13 mouse cellular contexts compared by ENCODE assay signal in genomic region chr17:29293807-29294605, GRCm38 (mm10). TPM values are rescaled to one million over a fixed set of nuclear protein-coding genes. Genes with fewer than 3 reads are reported as not detected.
DNase-seq lines count a peak whose midpoint lies in the region; ATAC-seq and TF ChIP-seq lines count a peak whose summit lies in the region.
"Had no signal": no experiment of that assay in that cellular context is flagged by ENCODE, and none has a peak within 500 bp of the region (broad histone marks: within the 10 kb centered on the region; RNA-seq: fewer than 3 reads in every experiment).

No protein-coding gene starts in this region.

- H3K4me1 ChIP-seq in midbrain, embryonic 10.5 days = peaks cover 3% of the 10 kb centered on the region; the same call in 1 of the 2 replicates
- H3K4me1 ChIP-seq in midbrain, embryonic 11.5 days (ENCODE audit: control insufficient read depth, insufficient read depth, low read length) = no peaks in the 10 kb centered on the region
- H3K4me1 ChIP-seq in kidney, embryonic 16.5 days (ENCODE audit: insufficient read depth, low read length) = peaks cover 35% of the 10 kb centered on the region
- H3K4me1 ChIP-seq in small intestine, adult 2 months (ENCODE audit: control insufficient read depth, insufficient read depth, insufficient read length, low read length) = peaks cover 14% of the 10 kb centered on the region; the same call in 1 of the 2 replicates
- H3K4me1 ChIP-seq: heart, embryonic 15.5 days had no signal

- H3K36me3 ChIP-seq in midbrain, embryonic 10.5 days = peaks cover 56% of the 10 kb centered on the region
- peaks cover 5% of the 10 kb centered on the region; the same call in 1 of the 2 replicates for H3K36me3 ChIP-seq in midbrain, embryonic 11.5 days (ENCODE audit: control insufficient read depth, insufficient read depth, low read length)
- peaks cover 2% of the 10 kb centered on the region; the same call in 1 of the 2 replicates for H3K36me3 ChIP-seq in kidney, embryonic 16.5 days (ENCODE audit: insufficient read depth, low read length)
- H3K36me3 ChIP-seq in small intestine, adult 2 months (ENCODE audit: control insufficient read depth, insufficient read depth, low read length) = peaks cover 31% of the 10 kb centered on the region

- no peaks in the 10 kb centered on the region for H3K9me3 ChIP-seq in midbrain, embryonic 10.5 days (replicated peaks)
- H3K9me3 ChIP-seq in midbrain, embryonic 11.5 days (ENCODE audit: control insufficient read depth, low read length) = no peaks in the 10 kb centered on the region
- H3K9me3 ChIP-seq in kidney, embryonic 16.5 days (ENCODE audit: low read length) = no peaks in the 10 kb centered on the region
- H3K9me3 ChIP-seq: embryonic facial prominence, embryonic 13.5 days; heart, embryonic 15.5 days had no signal

- no peak for ATAC-seq in midbrain, embryonic 11.5 days (ENCODE audit: low FRiP score)
- ATAC-seq in kidney, embryonic 16.5 days (ENCODE audit: low FRiP score, low TSS enrichment) = peak; percentile 46; the same call in 1 of the 2 replicates
- no peak for ATAC-seq in activated CD4-positive, CD25-positive, alpha-beta regulatory T cell, adult 4 months
- ATAC-seq: forebrain, embryonic 16.5 days had no signal

- TF ChIP-seq POLR2A in small intestine, adult 2 months (IDR thresholded peaks at IDR 0.05; ENCODE audit: low read depth, low read length) = no peak

- no peak overlapping the region for H3K4me2 ChIP-seq in midbrain, embryonic 11.5 days
- H3K4me2 ChIP-seq in kidney, embryonic 16.5 days (replicated peaks; ENCODE audit: low read depth, low read length) = no peak overlapping the region
- H3K4me2 ChIP-seq: embryonic facial prominence, embryonic 13.5 days; heart, embryonic 15.5 days had no signal

- H3K9ac ChIP-seq in midbrain, embryonic 11.5 days (ENCODE audit: low read length) = no peak overlapping the region
- H3K9ac ChIP-seq in kidney, embryonic 16.5 days (replicated peaks; ENCODE audit: low read length) = no peak overlapping the region
- H3K9ac ChIP-seq: embryonic facial prominence, embryonic 13.5 days; heart, embryonic 15.5 days had no signal

- 0 out of 2 replicates have a peak overlapping the region, but pooled peaks have one; percentile 6 for H3K27ac ChIP-seq in midbrain, embryonic 10.5 days (replicated peaks)
- no peak overlapping the region for H3K27ac ChIP-seq in midbrain, embryonic 11.5 days (ENCODE audit: low read depth, low read length)
- H3K27ac ChIP-seq in kidney, embryonic 16.5 days (ENCODE audit: low read length) = peak overlapping the region; percentile 45; the same call in 1 of the 2 replicates
- H3K27ac ChIP-seq in small intestine, adult 2 months (ENCODE audit: insufficient read depth, low read depth, low read length) = peak overlapping the region; percentile 68
- H3K27ac ChIP-seq: embryonic facial prominence, embryonic 13.5 days; heart, embryonic 15.5 days had no signal

- DNase-seq in heart, adult 18-20 months = peak; percentile 47 to 66
- DNase-seq in heart, adult 8-10 months (ENCODE audit: low spot score) = no peak
- DNase-seq in midbrain, embryonic 10.5 days (ENCODE audit: low spot score) = no peak
- no peak for DNase-seq in midbrain, embryonic 11.5 days (ENCODE audit: low spot score, missing footprints)
- DNase-seq in embryo, embryonic 10 days (ENCODE audit: low spot score) = no peak
- DNase-seq: adrenal gland, postnatal 10 days; thymus, postnatal 14 days had no signal

- 83% methylated on average over 9 of the region's 9 CpGs for WGBS in midbrain, embryonic 10.5 days
- WGBS in midbrain, embryonic 11.5 days = 84% methylated on average over 9 of the region's 9 CpGs
- WGBS in kidney, embryonic 16.5 days = 70% methylated on average over 9 of the region's 9 CpGs
- WGBS in small intestine, adult 2 months = 29% methylated on average over 9 of the region's 9 CpGs

- no peak for TF ChIP-seq CTCF in small intestine, adult 2 months (IDR thresholded peaks at IDR 0.05; ENCODE audit: extremely low read depth, insufficient read length, insufficient replicate concordance, low read depth, low read length)

- no peak overlapping the region for H3K4me3 ChIP-seq in midbrain, embryonic 10.5 days
- no peak overlapping the region for H3K4me3 ChIP-seq in midbrain, embryonic 11.5 days (ENCODE audit: low read depth, low read length)
- H3K4me3 ChIP-seq in kidney, embryonic 16.5 days (ENCODE audit: low read length) = no peak overlapping the region
- H3K4me3 ChIP-seq in small intestine, adult 2 months (ENCODE audit: low read depth, low read length) = peak overlapping the region; percentile 9; the same call in 1 of the 2 replicates
- H3K4me3 ChIP-seq: embryonic facial prominence, embryonic 13.5 days; heart, embryonic 15.5 days had no signal

- H3K27me3 ChIP-seq in midbrain, embryonic 10.5 days (ENCODE audit: low read depth, poor library complexity, severe bottlenecking) = no peaks in the 10 kb centered on the region
- H3K27me3 ChIP-seq in midbrain, embryonic 11.5 days (ENCODE audit: control insufficient read depth, insufficient read depth, low read length) = no peaks in the 10 kb centered on the region
- H3K27me3 ChIP-seq in kidney, embryonic 16.5 days (ENCODE audit: insufficient read depth, low read length) = no peaks in the 10 kb centered on the region
- H3K27me3 ChIP-seq in small intestine, adult 2 months (ENCODE audit: control insufficient read depth, insufficient read depth, low read length) = no peaks in the 10 kb centered on the region
- H3K27me3 ChIP-seq: embryonic facial prominence, embryonic 13.5 days; heart, embryonic 15.5 days had no signal

RNA-seq across cellular contexts. Expression of gene Pi16, which starts 23.5 kb away (rescaled TPM):
- 10 to 100 TPM; 22.7 to 29.1 TPM for total RNA-seq in heart, adult 18-20 months (2021)
- total RNA-seq in heart, adult 8-10 months (2022) = 10 to 100 TPM; 17.9 to 22.9 (median 21.4) TPM
- 0.75 and 0.82 TPM in 2 replicates for polyA plus RNA-seq in midbrain, embryonic 10.5 days (2016; fragmentation: Nextera tagmentation; extraction: Ambion mirVana)
- polyA plus RNA-seq in midbrain, embryonic 11.5 days (2014; fragmentation: Nextera tagmentation; extraction: Ambion mirVana) = 0.56 and 0.57 TPM in 2 replicates
- 2.4 and 3.1 TPM in 2 replicates for polyA plus RNA-seq in kidney, embryonic 16.5 days (2015; fragmentation: Nextera tagmentation; extraction: Ambion mirVana)
- 1.6 and 4.7 TPM in 2 replicates for polyA plus RNA-seq in small intestine, adult 2 months (2012; rRNA removed)
- polyA plus RNA-seq in activated CD4-positive, CD25-positive, alpha-beta regulatory T cell, adult 4 months (2017; shearing (Covaris generic)) = under 1 TPM; 0.38 to 0.49 TPM

RNA-seq across cellular contexts. Expression of gene BC004004, which starts 25.4 kb away (rescaled TPM):
- total RNA-seq in heart, adult 18-20 months (2021) = 100 to 1,000 TPM; 297 to 354 TPM
- total RNA-seq in heart, adult 8-10 months (2022) = 100 to 1,000 TPM; 294 to 476 (median 372) TPM
- 62.8 and 67.9 TPM in 2 replicates for polyA plus RNA-seq in midbrain, embryonic 10.5 days (2016; fragmentation: Nextera tagmentation; extraction: Ambion mirVana)
- 68.4 and 74.6 TPM in 2 replicates for polyA plus RNA-seq in midbrain, embryonic 11.5 days (2014; fragmentation: Nextera tagmentation; extraction: Ambion mirVana)
- 85.6 TPM in 2 replicates for polyA plus RNA-seq in kidney, embryonic 16.5 days (2015; fragmentation: Nextera tagmentation; extraction: Ambion mirVana)
- polyA plus RNA-seq in small intestine, adult 2 months (2012; rRNA removed) = 22.9 and 48.7 TPM in 2 replicates
- 100 to 1,000 TPM; 125 to 132 TPM for polyA plus RNA-seq in activated CD4-positive, CD25-positive, alpha-beta regulatory T cell, adult 4 months (2017; shearing (Covaris generic))

RNA-seq across cellular contexts. Expression of gene Ppil1, which starts 30.0 kb away (rescaled TPM):
- 10 to 100 TPM; 34.9 to 36.5 TPM for total RNA-seq in heart, adult 18-20 months (2021)
- 10 to 100 TPM; 36.5 to 43.8 (median 37.3) TPM for total RNA-seq in heart, adult 8-10 months (2022)
- 205 and 232 TPM in 2 replicates for polyA plus RNA-seq in midbrain, embryonic 10.5 days (2016; fragmentation: Nextera tagmentation; extraction: Ambion mirVana)
- 163 and 170 TPM in 2 replicates for polyA plus RNA-seq in midbrain, embryonic 11.5 days (2014; fragmentation: Nextera tagmentation; extraction: Ambion mirVana)
- 167 and 186 TPM in 2 replicates for polyA plus RNA-seq in kidney, embryonic 16.5 days (2015; fragmentation: Nextera tagmentation; extraction: Ambion mirVana)
- polyA plus RNA-seq in small intestine, adult 2 months (2012; rRNA removed) = 16.3 and 26.0 TPM in 2 replicates
- 10 to 100 TPM; 53.8 to 82.0 TPM for polyA plus RNA-seq in activated CD4-positive, CD25-positive, alpha-beta regulatory T cell, adult 4 months (2017; shearing (Covaris generic))

RNA-seq across cellular contexts. Expression of gene Mtch1, which starts 53.7 kb away (rescaled TPM):
- total RNA-seq in heart, adult 18-20 months (2021) = 100 to 1,000 TPM; 193 to 203 TPM
- 100 to 1,000 TPM; 196 to 220 (median 210) TPM for total RNA-seq in heart, adult 8-10 months (2022)
- polyA plus RNA-seq in midbrain, embryonic 10.5 days (2016; fragmentation: Nextera tagmentation; extraction: Ambion mirVana) = 277 and 318 TPM in 2 replicates
- polyA plus RNA-seq in midbrain, embryonic 11.5 days (2014; fragmentation: Nextera tagmentation; extraction: Ambion mirVana) = 348 and 375 TPM in 2 replicates
- 189 and 316 TPM in 2 replicates for polyA plus RNA-seq in kidney, embryonic 16.5 days (2015; fragmentation: Nextera tagmentation; extraction: Ambion mirVana)
- 153 and 260 TPM in 2 replicates for polyA plus RNA-seq in small intestine, adult 2 months (2012; rRNA removed)
- 10 to 100 TPM; 14.6 to 18.4 TPM for polyA plus RNA-seq in activated CD4-positive, CD25-positive, alpha-beta regulatory T cell, adult 4 months (2017; shearing (Covaris generic))

RNA-seq across cellular contexts. Expression of gene Cpne5, which starts 56.0 kb away (rescaled TPM):
- total RNA-seq in heart, adult 18-20 months (2021) = 1 to 10 TPM; 3.9 to 5.0 TPM
- 1 to 10 TPM; 3.2 to 9.5 (median 4.4) TPM for total RNA-seq in heart, adult 8-10 months (2022)
- 10.7 and 14.8 TPM in 2 replicates for polyA plus RNA-seq in midbrain, embryonic 10.5 days (2016; fragmentation: Nextera tagmentation; extraction: Ambion mirVana)
- 7.4 TPM in 2 replicates for polyA plus RNA-seq in midbrain, embryonic 11.5 days (2014; fragmentation: Nextera tagmentation; extraction: Ambion mirVana)
- polyA plus RNA-seq in kidney, embryonic 16.5 days (2015; fragmentation: Nextera tagmentation; extraction: Ambion mirVana) = 8.2 and 10.0 TPM in 2 replicates
- 0.71 and 2.3 TPM in 2 replicates for polyA plus RNA-seq in small intestine, adult 2 months (2012; rRNA removed)
- 1 to 10 TPM; 1.5 to 1.6 TPM for polyA plus RNA-seq in activated CD4-positive, CD25-positive, alpha-beta regulatory T cell, adult 4 months (2017; shearing (Covaris generic))

Comparison
In these comparisons a context has a peak if more than half of its experiments do, and no peak if none do; other contexts are left out.
1. DNase-seq: peak in heart, adult 18-20 months (2 of 2); none in heart, adult 8-10 months (single experiment), midbrain, embryonic 10.5 days (single experiment), midbrain, embryonic 11.5 days (single experiment) and embryo, embryonic 10 days (single experiment).